Mouse (Mus musculus) embryonic fibroblast, embryonic 13.5 days (primary cell): ENCODE results near the gene Il24.

Source experiments
- CTCF ChIP-seq: IDR thresholded peaks from 2 replicates; pipeline ENCODE4 v1.5.1; 2011; ENCODE audit warnings: mild to moderate bottlenecking, control low read depth, low read length, moderate library complexity, borderline replicate concordance; ENCODE audit not compliant: insufficient read depth
- POLR2A ChIP-seq: IDR thresholded peaks from 2 replicates; pipeline ENCODE4 v1.6.1; 2011; ENCODE audit warnings: low read depth, mild to moderate bottlenecking, control low read depth, low read length, moderate library complexity

DNA sequence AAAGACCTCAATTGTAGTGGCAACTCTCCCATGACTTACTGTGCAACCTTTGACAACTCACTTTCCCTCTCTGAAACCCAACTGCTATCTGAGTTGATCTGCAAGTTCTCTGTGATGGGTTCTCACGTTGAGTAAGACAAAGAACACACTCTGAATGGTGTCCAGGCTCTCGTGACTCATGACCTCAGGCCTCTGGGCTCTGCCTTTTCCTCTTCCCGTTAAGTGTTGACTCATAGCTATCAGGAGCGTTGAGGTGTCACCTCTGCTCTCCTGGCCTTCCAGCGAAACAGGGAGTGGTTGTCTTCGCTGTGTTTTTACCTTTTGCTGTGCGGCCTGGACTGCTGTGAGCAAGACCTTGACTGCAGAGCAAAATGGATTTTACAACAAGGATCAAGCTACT, 15.3 kb upstream of the Il24 start:
- TF ChIP-seq CTCF (no peak), POLR2A (no peak)
